Mouse (Mus musculus): ENCODE results near the gene Snta1. TPM values are rescaled to one million over a fixed set of nuclear protein-coding genes. Genes with fewer than 3 reads are reported as not detected.

Snta1 gene
- polyA plus RNA-seq, 1 experiment, result 33.7 TPM

- Histone ChIP-seq H3K4me1 (ENCODE audit: control insufficient read depth, insufficient read depth, low read length) (peaks cover 7% of the 10 kb centered on the region; the same call in 1 of the 2 replicates), H3K27me3 (ENCODE audit: control insufficient read depth, insufficient read depth, low read length) (no peaks in the 10 kb centered on the region), H3K27ac (ENCODE audit: insufficient read depth, low read length) (no peak overlapping the region), H3K4me3 (replicated peaks; ENCODE audit: insufficient read depth, low read depth, low read length) (no peak overlapping the region)
- TF ChIP-seq POLR2A (IDR thresholded peaks at IDR 0.05; ENCODE audit: borderline replicate concordance, insufficient read depth, low read length) (no peak), CTCF (IDR thresholded peaks at IDR 0.05; ENCODE audit: borderline replicate concordance, insufficient read depth, low read depth, low read length) (no peak)
- no peak for DNase-seq
Measured at GRCm38 (mm10) chr2:154440453-154440852, 32.6 kb upstream of the Snta1 start.

- DNase-seq, result no peak
- TF ChIP-seq POLR2A (IDR thresholded peaks at IDR 0.05; ENCODE audit: borderline replicate concordance, insufficient read depth, low read length) (no peak), CTCF (IDR thresholded peaks at IDR 0.05; ENCODE audit: borderline replicate concordance, insufficient read depth, low read depth, low read length) (no peak)
- WGBS, result 10% methylated on average over 7 of the region's 7 CpGs
- Histone ChIP-seq H3K4me3 (replicated peaks; ENCODE audit: insufficient read depth, low read depth, low read length) (peak overlapping the region; percentile 94), H3K27me3 (ENCODE audit: control insufficient read depth, insufficient read depth, low read length) (no peaks in the 10 kb centered on the region), H3K4me1 (ENCODE audit: control insufficient read depth, insufficient read depth, low read length) (peaks cover 10% of the 10 kb centered on the region; the same call in 1 of the 2 replicates), H3K27ac (ENCODE audit: insufficient read depth, low read length) (no peak overlapping the region)
Measured at GRCm38 (mm10) chr2:154437191-154437527, 29.3 kb upstream of the Snta1 start.

- peak in 1 of 2 experiments; percentile 68 for DNase-seq
- Histone ChIP-seq H3K4me1 (ENCODE audit: control insufficient read depth, insufficient read depth, low read length) (peaks cover 10% of the 10 kb centered on the region; the same call in 1 of the 2 replicates), H3K27ac (ENCODE audit: insufficient read depth, low read length) (peak within 1 kb of the TSS; percentile 70), H3K27me3 (ENCODE audit: control insufficient read depth, insufficient read depth, low read length) (no peaks in the 10 kb centered on the region), H3K4me3 (replicated peaks; ENCODE audit: insufficient read depth, low read depth, low read length) (peak within 1 kb of the TSS; percentile 94)
- WGBS, result under 1% methylated on average over 67 of the region's 70 CpGs
- no peak for TF ChIP-seq POLR2A (IDR thresholded peaks at IDR 0.05; ENCODE audit: borderline replicate concordance, insufficient read depth, low read length)
- TF ChIP-seq CTCF (IDR thresholded peaks at IDR 0.05; ENCODE audit: borderline replicate concordance, insufficient read depth, low read depth, low read length), result no peak
Measured at GRCm38 (mm10) chr2:154436458-154437190, 28.7 kb upstream of the Snta1 start, which contains the start of gene Cbfa2t2. Gene Cbfa2t2, plus strand, starts transcription at chr2:154436481.

- H3K4me1 ChIP-seq (ENCODE audit: control insufficient read depth, insufficient read depth, low read length), result peaks cover 10% of the 10 kb centered on the region; the same call in 1 of the 2 replicates
- no peak overlapping the region for H3K27ac ChIP-seq (ENCODE audit: insufficient read depth, low read length)
- H3K27me3 ChIP-seq (ENCODE audit: control insufficient read depth, insufficient read depth, low read length), result no peaks in the 10 kb centered on the region
- TF ChIP-seq CTCF (IDR thresholded peaks at IDR 0.05; ENCODE audit: borderline replicate concordance, insufficient read depth, low read depth, low read length) (no peak), POLR2A (IDR thresholded peaks at IDR 0.05; ENCODE audit: borderline replicate concordance, insufficient read depth, low read length) (peak; percentile 48; the same call in 1 of the 2 replicates)
- under 1% methylated on average over 44 of the region's 44 CpGs for WGBS
- peak; percentile 97 to 99 for DNase-seq
- peak overlapping the region; percentile 60 for H3K4me3 ChIP-seq (replicated peaks; ENCODE audit: insufficient read depth, low read depth, low read length)
Measured at GRCm38 (mm10) chr2:154436076-154436457, 28.2 kb upstream of the Snta1 start.

- Histone ChIP-seq H3K27me3 (ENCODE audit: control insufficient read depth, insufficient read depth, low read length) (no peaks in the 10 kb centered on the region), H3K4me3 (replicated peaks; ENCODE audit: insufficient read depth, low read depth, low read length) (no peak overlapping the region), H3K27ac (ENCODE audit: insufficient read depth, low read length) (no peak overlapping the region), H3K4me1 (ENCODE audit: control insufficient read depth, insufficient read depth, low read length) (peaks cover 8% of the 10 kb centered on the region; the same call in 1 of the 2 replicates)
- TF ChIP-seq CTCF (IDR thresholded peaks at IDR 0.05; ENCODE audit: borderline replicate concordance, insufficient read depth, low read depth, low read length) (no peak), POLR2A (IDR thresholded peaks at IDR 0.05; ENCODE audit: borderline replicate concordance, insufficient read depth, low read length) (no peak)
- DNase-seq, result no peak
- 85% methylated on average over 7 of the region's 7 CpGs for WGBS
Measured at GRCm38 (mm10) chr2:154434690-154435089, 26.8 kb upstream of the Snta1 start.

- no peak overlapping the region for H3K27ac ChIP-seq (ENCODE audit: insufficient read depth, low read length)
- H3K4me1 ChIP-seq (ENCODE audit: control insufficient read depth, insufficient read depth, low read length), result peaks cover 3% of the 10 kb centered on the region; the same call in 1 of the 2 replicates
- DNase-seq, result peak; percentile 69 to 85
- no peak for TF ChIP-seq POLR2A (IDR thresholded peaks at IDR 0.05; ENCODE audit: borderline replicate concordance, insufficient read depth, low read length)
- no peak for TF ChIP-seq CTCF (IDR thresholded peaks at IDR 0.05; ENCODE audit: borderline replicate concordance, insufficient read depth, low read depth, low read length)
- no peaks in the 10 kb centered on the region for H3K27me3 ChIP-seq (ENCODE audit: control insufficient read depth, insufficient read depth, low read length)
- no peak overlapping the region for H3K4me3 ChIP-seq (replicated peaks; ENCODE audit: insufficient read depth, low read depth, low read length)
- WGBS, result 16% methylated on average over 3 of the region's 3 CpGs
Measured at GRCm38 (mm10) chr2:154433391-154433790, 25.5 kb upstream of the Snta1 start.

- no peaks in the 10 kb centered on the region for H3K27me3 ChIP-seq (ENCODE audit: control insufficient read depth, insufficient read depth, low read length)
- peaks cover 3% of the 10 kb centered on the region for H3K4me1 ChIP-seq (ENCODE audit: control insufficient read depth, insufficient read depth, low read length)
- H3K27ac ChIP-seq (ENCODE audit: insufficient read depth, low read length), result no peak overlapping the region
- no peak overlapping the region for H3K4me3 ChIP-seq (replicated peaks; ENCODE audit: insufficient read depth, low read depth, low read length)
- TF ChIP-seq CTCF (IDR thresholded peaks at IDR 0.05; ENCODE audit: borderline replicate concordance, insufficient read depth, low read depth, low read length) (no peak), POLR2A (IDR thresholded peaks at IDR 0.05; ENCODE audit: borderline replicate concordance, insufficient read depth, low read length) (no peak)
- 70% methylated on average over 2 of the region's 2 CpGs for WGBS
- DNase-seq, result no peak
Measured at GRCm38 (mm10) chr2:154432696-154433095, 24.8 kb upstream of the Snta1 start.

- Histone ChIP-seq H3K4me1 (ENCODE audit: control insufficient read depth, insufficient read depth, low read length) (peaks cover 3% of the 10 kb centered on the region), H3K4me3 (replicated peaks; ENCODE audit: insufficient read depth, low read depth, low read length) (no peak overlapping the region), H3K27ac (ENCODE audit: insufficient read depth, low read length) (no peak overlapping the region), H3K27me3 (ENCODE audit: control insufficient read depth, insufficient read depth, low read length) (no peaks in the 10 kb centered on the region)
- WGBS, result 89% methylated on average over 2 of the region's 2 CpGs
- DNase-seq, result no peak
- no peak for TF ChIP-seq POLR2A (IDR thresholded peaks at IDR 0.05; ENCODE audit: borderline replicate concordance, insufficient read depth, low read length)
- no peak for TF ChIP-seq CTCF (IDR thresholded peaks at IDR 0.05; ENCODE audit: borderline replicate concordance, insufficient read depth, low read depth, low read length)
Measured at GRCm38 (mm10) chr2:154430566-154430965, 22.7 kb upstream of the Snta1 start.
